Mouse (Mus musculus): ENCODE results near the gene Fus. TPM values are rescaled to one million over a fixed set of nuclear protein-coding genes. Genes with fewer than 3 reads are reported as not detected.
"Not testable (repeated sequence)": the region's sequence is repeated elsewhere in the genome, so short reads cannot be mapped to it uniquely, and the experiment has no call there.

Fus gene
- total RNA-seq, 2 experiments from 2014 or later = 270 to 316 TPM

DNA sequence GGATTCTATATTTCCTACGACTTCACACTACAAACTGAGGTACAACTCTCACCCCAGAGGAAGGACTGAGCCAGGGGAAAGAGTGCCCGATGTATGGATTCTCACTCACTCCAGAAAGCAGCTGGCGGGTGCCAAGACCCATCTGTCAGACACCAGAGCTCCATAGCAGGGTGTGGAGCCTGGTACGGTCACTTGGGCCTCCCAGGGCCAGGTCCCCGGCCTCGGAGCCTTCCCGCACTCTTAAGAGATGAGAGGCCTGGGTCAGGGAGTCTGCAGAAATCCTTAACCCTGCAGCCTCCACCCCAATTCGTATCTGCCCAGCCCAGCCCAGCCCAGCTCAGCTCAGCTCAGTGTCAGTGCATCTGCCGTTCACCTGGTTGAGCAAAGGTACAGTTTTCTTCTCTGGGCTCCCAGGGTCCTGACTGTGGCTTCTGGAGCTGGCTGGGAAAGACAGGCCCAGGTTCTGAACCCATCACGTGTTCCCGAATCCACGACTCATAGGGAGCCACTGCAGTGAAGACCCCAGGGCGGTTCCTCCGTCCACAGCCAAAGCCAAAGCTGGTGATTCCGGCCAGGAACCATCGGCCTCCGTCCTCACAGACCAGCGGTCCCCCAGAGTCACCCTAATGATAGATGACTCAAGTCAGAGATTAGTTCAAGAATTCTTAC lies 30.9 kb upstream of the Fus start:
- intact Hi-C loops (cut with DNase I) = loop anchor here (5.0 kb wide), 1 partner anchor 164 kb away; no protein-coding TSS in a partner anchor

DNA sequence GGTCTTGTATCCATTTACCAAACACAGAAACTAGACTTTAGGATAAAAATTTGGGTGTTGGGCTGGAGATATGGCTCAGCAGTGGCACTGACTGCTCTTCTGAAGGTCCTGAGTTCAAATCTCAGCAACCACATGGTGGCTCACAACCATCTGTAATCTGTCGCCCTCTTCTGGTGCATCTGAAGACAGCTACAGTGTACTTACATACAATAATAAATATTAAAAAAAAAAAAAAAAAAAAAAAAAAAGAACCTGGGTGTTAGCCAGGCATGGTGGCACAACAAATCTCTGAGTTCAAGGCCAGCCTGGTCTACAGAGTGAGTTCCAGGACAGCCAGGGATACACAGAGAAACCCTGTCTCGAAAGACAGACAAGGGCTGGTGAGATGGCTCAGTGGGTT lies 25.2 kb upstream of the Fus start:
- DNase-seq (ENCODE audit: low spot score in 2 of 2); intact Hi-C loops (cut with DNase I): not testable (repeated sequence)

More for the DNA sequence above, 30.9 kb upstream of the Fus start:
- DNase-seq (ENCODE audit: low spot score in 2 of 2) = no peak

DNA sequence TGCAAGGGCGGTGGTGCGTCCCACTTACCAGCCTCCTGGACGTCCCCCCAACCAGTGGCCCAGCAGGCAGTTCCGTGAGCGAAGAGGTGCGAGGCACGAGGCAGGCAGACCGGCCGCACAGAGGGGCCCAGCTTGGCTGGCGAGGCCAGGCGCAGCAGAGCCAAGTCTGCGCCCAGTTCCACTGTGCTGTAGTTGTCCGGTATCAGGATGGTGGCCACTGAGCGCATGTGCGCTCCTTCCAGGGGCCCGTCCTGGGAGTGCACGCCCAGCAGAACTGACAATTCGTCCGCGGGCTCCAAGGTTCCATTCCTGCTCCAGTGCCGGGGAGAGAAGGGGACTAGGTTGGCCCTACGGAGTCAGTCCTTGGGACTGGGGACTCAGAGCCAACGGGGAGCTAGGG lies 22.6 kb upstream of the Fus start:
- intact Hi-C loops (cut with DNase I) = no loop called here
- no peak for DNase-seq (ENCODE audit: low spot score in 2 of 2)

DNA sequence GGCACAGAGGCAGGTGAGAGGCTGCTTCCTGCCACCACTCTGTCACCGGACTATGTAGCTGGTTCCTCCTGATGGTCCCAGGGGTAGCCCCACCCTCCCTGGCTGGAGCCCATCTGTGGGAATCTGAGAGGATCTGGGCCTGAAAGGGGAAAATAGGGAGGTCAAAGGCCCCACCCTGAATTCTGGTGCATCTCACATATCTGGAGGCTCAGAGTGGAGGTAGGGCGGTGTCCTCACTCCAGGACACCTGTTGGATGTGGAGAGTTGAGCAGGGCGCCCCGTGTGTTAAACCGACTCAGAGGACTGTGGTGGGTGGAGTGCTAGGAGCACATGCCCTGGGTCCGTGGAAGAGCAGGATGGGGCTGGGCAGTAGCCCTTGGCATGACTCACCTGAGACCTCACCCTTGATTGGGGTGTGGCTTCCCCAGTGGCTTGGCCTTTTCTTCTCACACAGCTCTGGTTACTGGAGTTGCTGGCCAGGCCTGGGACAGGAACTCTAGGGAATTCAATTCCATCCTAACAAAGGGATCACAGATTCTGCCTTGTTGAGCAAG lies 20.7 kb upstream of the Fus start, which contains the start of gene Prss36:
Gene Prss36, minus strand, starts transcription at position 256 of the 554 bp plus-strand sequence.
- DNase-seq (ENCODE audit: low spot score in 2 of 2) = no peak
- intact Hi-C loops (cut with DNase I) = no loop called here

DNA sequence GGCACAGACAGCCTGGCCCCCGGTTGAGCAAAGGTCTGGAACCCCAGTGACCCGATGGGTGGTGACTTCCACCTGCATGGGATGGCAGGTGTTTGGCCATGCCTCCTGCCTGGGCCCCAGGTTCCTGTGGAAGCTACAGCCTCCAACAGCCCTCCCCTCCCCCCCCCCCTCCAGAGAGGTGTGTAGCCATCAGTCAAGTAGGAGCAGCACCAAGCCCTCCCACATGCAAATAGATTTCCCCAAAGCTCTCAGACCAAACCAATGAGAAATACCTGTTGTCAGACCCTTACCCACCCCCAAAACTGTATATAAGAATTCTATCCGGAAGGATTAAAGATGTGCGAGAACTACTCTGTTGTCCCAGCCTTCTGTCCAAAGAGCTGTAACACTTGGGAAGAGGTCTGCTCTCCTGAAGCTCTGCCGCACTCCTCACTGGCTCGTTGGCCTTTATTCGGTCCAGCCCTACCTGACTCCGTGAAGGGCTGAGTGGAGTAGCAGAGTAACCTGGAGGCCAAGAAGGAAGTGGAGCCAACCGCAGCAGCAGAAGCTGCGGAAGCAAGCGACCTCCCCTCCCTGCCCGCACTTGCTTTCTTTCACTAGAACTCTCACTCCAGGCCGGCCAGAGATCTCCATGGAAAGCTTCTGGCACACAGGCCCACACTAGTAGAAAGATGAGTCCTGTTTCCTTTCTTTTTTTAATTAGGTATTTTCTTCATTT lies 14.2 kb upstream of the Fus start:
- no peak for DNase-seq (ENCODE audit: low spot score in 2 of 2)
- intact Hi-C loops (cut with DNase I) = no loop called here

DNA sequence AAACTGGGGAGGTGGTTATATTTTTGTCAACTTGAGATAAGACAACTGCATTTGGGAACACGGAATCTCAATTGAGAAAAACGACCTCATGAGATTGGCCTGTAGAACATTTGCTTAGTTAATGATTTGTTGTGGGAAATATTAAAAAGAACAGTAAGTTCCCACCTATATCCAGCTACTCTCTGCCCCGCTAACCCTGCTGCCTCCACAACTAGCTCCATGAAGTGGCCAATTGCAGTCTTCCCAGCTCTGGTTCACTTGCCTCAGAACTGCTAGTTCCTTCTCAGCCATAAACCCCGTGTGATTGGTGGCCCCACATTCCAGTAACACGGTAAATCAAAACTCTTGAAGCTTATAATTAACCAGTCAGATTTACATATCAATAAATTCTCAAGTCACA lies 7.9 kb upstream of the Fus start:
- intact Hi-C loops (cut with DNase I) = no loop called here

DNA sequence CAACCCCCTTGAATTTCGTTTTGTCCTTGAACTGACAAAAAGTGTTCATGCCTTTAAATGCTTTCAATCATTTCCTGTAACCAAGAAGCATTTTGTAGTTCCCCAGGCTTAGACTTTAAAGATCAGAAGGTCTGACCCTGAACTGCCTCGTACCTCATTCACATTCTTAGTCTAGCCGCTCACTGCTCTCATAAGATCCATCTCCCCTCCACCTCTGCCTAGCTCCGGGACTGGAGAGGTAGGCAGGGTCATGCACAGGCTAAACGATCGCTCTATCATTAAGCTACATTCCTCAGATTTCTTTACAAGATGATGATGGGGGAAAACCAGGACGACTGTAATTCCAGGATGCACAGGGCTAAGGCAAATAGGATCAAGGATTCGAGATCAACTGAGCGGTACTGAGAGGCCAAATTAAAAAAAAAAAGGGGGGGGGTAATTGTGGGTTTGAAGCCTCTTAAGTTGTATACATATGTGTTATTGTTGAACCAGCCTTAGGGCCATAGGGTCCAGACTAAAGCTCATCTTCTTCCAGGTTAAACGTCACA lies 812 bp upstream of the Fus start:
- intact Hi-C loops (cut with DNase I) = no loop called here
- no peak for DNase-seq (ENCODE audit: low spot score in 2 of 2)

More for the DNA sequence above, 7.9 kb upstream of the Fus start:
- DNase-seq (ENCODE audit: low spot score in 2 of 2) = no peak

DNA sequence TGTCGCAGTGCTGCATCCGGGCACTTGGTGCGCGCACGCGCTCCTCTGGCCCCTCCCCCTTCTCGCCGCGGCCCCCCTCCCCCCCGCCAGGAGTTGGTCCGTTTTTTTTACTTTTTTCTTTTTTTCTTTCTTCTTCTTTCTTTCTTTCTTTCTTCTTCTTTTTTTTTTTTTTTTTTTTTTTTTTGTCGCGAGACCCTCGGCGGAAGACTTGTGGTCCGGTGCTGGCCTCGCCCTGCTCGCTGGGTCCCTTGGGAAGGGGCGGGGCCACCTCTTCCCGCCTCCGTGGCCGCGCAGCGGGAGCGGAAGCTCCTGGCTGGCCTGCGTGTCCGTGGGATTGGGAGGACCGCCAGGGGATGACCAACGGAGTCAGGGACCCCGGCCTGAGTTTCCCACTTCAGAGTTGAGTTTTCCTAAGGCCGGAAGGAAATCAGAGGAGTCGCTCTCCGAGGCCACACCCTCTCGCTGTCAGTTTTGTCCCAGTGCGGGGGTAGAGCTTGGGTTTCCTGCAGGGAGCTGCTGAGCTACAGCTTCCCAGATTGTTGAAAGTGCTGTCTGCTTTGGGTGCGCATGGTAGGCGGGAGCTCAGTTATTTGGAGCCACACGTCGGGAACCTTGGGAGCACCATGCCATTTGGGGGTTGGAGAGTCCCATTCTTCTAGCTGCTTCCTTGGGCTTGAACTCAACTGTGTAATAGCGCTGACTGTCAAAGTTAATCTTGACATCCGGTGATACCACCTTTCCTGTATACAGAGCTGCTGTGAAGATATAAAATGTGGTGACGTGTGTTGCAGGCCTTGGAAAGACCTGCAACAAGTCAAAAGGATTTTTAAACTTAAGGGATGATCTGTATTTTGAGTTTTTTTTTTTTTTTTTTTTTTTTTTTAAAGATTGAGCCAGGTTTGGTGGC lies 918 bp downstream of the Fus start:
- peak; percentile 60 to 74 for DNase-seq (ENCODE audit: low spot score in 2 of 2)
- intact Hi-C loops (cut with DNase I) = no loop called here

DNA sequence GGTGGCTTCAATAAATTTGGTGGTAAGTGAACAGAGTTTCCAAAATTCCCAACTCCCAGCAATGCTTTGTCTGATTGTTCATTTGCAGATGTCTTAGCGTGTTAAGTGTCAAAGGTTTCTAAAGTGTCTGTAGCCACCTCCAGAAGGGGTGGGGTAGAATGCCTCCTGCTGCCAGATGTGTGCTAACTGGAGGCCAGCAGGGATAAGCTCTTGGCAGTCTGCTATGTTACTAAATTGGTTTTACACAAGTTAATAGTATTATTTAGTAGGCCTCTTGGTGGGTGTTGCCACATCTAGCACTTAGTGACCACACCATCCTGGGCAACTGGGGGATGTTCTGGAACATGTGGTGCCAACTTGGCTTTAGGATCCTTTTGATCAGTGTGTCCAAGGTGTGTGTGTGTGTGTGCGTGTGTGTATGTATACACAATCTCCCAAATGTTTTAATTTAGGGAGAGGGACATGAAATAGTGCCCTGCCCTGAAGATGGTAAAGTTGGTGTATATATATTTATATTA lies 7.2 kb downstream of the Fus start:
- intact Hi-C loops (cut with DNase I) = no loop called here
- DNase-seq (ENCODE audit: low spot score in 2 of 2) = no peak

DNA sequence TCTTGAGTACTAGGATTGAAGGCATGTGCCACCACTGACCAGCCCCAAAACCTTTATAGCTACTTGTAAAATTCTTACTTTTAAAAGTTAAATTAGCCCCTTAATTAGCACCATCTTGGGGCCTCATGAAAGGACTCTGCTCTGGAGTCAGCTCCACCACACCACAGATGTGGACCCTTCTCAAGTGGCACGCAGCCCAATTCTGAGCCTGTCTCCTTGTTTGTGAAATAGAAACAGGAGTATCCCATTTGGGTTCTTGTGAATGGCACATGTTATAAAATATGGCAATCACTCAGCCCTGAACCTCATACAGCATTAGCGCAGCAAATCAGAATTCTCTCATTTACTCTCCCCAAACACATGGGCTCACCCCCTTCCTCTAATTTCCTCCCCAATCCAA lies 11.6 kb downstream of the Fus start:
- intact Hi-C loops (cut with DNase I) = no loop called here
- no peak for DNase-seq (ENCODE audit: low spot score in 2 of 2)

DNA sequence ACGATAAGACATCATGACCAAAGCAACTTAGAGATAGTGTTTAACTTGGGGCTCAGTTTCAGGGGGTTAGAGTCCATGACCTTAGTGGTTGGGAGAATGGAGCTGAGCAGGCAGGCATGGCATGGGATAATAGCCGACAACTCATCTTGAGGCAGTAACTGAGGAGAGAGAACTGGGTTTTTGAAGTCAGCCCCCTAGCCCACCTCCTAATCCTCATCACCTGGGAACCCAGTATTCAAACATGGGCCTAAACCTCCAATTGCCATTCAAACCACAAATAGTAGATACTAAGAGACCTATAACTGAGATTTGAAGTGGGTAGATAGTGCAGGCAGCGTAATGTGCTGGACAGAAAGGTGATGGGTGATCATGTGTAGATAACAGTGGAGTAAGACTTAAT lies 13.3 kb downstream of the Fus start:
- intact Hi-C loops (cut with DNase I) = no loop called here
- no peak for DNase-seq (ENCODE audit: low spot score in 2 of 2)

DNA sequence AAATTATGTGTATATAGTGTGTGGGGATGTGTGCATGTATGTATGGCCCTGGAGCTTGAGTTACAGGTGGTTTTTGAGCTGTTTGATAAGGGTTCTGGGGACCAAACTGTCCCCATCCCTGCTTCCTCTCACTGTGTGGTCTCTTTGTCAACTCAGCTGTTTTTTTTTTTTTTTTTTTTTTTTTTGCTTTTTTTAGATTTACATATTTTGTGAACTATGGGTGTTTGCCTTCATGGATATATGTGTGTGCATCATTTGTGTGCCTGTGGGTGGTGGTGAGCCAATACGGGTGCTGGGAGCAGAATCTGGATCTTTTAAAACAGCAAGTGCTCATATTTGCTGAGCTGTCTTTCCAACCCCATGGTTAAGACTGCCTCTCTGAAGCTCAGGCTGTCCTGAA lies 21.6 kb downstream of the Fus start:
- no peak for DNase-seq (ENCODE audit: low spot score in 2 of 2)
- intact Hi-C loops (cut with DNase I) = no loop called here

DNA sequence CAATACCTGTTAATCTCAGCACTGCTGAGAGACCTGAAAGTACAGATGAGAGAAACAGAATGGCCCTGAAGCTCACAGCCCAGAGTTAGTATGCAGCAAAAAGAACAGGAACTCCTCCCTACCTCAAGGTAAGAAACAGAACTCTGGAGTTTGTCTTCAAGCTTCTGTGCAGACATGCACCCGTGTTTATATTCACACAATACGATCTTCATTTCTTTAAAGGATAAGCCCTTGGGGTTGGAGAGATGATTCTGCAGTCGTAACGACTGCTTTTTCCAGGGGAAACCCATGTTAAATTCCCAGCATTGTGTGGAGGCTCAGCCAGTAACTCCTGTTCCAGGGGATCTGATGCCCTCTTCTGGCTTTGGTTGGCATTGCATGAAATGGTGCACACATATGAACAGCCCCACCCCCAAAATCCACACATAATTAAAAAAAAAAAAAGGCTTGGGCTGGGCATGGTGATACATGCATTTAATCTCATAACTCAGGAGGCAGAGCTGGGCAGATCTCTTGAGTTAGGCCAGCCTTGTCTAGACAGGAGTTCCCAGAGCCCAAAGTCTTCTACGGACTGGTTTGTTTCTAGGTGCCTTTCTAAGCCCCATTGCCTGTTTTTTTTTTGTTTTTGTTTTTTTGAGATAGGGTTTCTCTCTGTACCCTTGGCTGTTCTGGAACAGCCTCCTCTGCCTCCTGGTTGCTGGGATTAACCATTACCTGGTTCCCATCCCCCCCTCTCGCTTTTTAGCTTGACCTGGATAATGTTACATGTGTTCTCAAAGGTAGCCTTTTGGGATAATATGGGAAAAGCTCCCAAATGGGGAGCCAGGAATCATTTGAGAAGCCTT lies 24.6 kb downstream of the Fus start:
- peak; percentile 65 to 71 for DNase-seq (ENCODE audit: low spot score in 2 of 2)
- intact Hi-C loops (cut with DNase I) = loop anchor here (5.0 kb wide), 1 partner anchor 215 kb away; the partner anchor contains the start of gene Cox6a2

DNA sequence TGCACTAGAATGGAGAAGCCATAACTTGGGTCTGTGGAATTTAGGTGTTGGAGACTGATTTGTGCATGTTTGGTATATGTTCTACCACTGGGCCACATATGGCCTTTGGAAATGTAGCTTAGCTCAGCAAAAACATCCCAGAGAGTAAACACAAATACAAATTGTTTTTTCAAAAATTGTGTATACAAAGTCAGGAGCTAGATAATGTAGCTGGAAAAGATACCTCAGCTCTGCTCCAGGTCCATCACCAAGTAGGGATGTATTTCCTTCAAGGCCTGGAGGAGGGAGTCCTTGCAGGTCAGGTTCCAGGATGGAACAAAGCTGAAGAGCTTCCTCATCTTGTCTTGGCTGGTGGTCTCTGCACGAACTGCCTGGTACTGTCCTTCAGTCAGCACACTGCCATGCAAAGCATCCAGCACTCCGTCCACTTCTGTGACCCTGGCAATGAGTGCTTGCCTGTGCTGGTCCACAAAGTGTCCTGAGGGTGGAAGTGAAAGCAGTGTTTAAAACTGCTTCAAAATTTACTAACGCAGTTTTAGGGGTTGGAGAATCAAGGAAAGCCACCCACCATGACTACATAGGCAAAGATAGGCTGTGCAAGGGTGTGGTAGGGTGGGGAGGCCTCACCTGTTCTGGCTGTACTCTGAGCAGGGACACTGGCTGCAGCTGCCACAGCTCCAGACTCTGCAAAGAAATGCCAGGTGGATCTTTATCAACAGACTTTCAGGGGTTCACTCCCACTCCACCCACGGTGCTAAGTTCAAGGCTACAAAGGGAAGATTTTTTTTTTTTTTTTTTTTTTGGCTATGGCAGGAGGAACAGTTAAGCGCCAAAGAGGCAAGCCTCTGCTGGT lies 25.5 kb downstream of the Fus start:
- intact Hi-C loops (cut with DNase I) = loop anchor here (5.0 kb wide), 1 partner anchor 215 kb away; the partner anchor contains the start of gene Cox6a2

DNA sequence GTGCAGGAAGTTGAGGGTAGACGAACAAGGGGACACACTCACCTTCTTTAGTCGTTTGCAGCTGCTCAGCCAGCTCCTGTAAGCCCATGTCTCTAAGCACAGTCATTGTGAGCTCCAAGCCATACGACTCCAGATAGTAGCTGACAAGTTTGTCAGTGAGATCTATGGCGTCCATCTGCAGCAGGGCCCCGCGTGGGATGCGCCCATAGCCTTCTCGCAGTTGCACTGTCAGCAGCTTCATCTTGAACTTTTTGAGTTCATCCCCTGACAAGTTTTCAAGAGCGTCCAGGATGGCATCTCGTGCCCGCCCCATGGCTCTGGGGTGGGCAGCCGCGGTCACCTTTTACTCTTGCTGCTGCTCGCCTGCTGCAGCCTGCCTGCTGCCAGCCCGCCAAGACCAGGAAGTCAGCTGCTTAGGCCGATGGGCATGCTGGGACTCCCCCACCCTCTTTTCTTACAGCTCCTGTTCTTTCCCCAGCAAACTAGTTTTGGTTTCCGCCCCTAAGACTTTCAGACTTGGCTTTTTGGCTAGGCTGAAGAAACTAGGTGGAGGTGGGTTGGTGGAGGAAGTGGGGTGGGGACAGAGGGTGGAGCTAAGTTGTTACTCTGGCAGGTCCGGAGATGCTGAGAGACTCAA lies 26.2 kb downstream of the Fus start, which contains the start of gene Pycard:
Gene Pycard, minus strand, starts transcription at position 527 of the 637 bp plus-strand sequence.
- peak; percentile 33 to 34 for DNase-seq (ENCODE audit: low spot score in 2 of 2)
- intact Hi-C loops (cut with DNase I) = loop anchor here (5.0 kb wide), 1 partner anchor 214 kb away; the partner anchor contains the start of gene Cox6a2

More for the DNA sequence above, 25.5 kb downstream of the Fus start:
- DNase-seq (ENCODE audit: low spot score in 2 of 2) = no peak

DNA sequence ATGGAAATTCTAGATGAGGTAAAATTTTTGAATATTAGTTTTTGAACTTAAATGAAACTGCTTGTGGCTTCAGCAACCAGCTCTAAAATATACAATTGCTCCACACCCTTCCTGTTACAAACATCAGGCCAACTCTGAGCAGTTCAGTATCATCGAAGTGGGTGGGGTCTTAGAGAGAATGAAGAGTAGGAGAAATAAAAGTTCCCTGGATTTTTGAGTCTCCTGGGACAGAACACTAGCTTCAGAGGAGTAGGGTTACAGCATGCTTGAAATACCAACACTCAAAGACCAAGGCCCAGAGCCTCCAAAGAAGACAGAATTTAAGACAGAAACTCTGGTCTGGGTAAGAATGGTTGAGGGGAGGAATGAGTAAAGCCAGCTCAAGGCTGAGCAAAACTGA lies 32.2 kb downstream of the Fus start:
- intact Hi-C loops (cut with DNase I) = no loop called here
- no peak for DNase-seq (ENCODE audit: low spot score in 2 of 2)
